Mouse (Mus musculus): ENCODE measurements at regions not wholly inside any gene's neighbourhood (a gene's known extent, or its start where the extent isn't known, plus 50 kb on each side); places are given as distances from the start of the nearest gene placed in this dataset.

DNA sequence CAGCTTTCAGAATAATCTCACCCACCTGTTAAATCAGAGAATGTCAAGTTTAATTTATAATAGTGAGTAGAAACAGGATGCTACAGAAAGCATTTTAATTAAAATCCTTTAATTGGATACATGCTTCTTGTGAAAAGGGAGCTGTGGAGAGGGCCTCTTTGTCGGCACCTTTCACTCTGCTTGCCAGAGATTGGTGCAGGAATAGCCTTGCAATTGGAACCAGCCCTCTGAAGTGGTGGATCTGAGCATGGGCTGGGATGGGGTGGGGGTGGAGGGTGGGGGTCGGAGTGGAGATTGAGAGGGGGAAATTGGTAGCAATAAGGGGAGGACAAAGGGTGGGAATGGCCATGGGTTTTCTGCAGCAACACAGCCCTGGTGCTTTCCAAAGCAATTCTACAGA, 207.2 kb downstream of the Tbx15 start:
- DNase-seq (ENCODE audit: low spot score in 2 of 2) = no peak

DNA sequence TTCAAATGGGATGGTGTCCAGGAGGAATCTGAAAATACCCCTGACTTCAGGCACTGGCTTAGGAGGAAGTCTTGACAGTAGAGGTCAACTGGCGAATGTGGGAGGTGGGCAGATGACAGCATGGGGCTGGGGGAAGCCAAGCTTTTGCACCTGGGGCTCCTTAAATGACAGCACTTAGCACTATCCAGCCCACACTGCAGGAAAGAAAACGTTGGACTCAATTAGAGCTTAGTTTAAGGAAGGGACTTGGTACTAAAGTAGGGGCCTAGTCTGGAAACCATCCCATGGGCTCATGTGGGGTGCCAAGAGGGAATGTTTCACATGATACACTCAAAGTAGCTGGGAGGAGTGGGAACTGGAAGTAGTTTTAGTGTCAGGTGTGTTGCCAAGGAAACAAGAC, 207.6 kb downstream of the Tbx15 start:
- no peak for DNase-seq (ENCODE audit: low spot score in 2 of 2)

DNA sequence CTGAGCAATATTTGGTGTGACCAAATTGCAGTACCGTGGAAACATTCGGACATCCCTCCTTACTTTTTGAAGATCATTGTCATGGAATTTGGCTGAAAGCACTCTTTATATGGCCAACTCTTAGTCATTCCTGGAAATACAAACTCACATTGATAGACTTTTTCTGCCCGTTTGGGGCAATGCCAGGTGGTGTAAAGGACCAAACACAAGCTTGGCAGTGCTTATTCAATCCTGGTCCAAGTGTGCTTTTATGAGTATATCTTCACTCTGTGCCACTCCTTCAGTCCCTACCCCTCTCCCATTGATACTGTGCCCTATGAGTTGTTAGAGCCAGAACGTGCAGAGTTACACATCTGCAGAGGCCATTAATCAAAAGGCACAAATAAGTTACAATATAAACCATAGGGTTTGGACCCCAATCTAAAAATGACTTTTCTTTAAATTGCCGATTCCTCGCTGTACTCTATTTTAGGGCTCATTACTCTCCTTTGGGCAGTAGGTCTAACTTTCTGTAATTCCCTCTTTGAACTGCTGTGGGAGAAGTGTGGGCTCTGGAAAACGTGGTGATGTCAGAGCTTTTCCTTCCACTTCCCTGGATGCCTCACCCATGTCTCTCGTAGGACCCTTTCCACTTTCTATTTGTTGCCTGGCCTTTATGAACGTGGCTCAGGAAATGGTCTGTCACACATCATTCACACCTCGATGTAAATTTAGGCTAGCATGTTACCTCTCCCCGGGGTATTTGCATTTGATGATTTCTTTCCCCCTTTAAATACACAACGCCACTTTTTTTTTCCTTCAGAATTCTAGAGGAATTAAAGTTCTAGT, 219.1 kb downstream of the Tbx15 start:
- DNase-seq (ENCODE audit: low spot score in 2 of 2) = no peak

DNA sequence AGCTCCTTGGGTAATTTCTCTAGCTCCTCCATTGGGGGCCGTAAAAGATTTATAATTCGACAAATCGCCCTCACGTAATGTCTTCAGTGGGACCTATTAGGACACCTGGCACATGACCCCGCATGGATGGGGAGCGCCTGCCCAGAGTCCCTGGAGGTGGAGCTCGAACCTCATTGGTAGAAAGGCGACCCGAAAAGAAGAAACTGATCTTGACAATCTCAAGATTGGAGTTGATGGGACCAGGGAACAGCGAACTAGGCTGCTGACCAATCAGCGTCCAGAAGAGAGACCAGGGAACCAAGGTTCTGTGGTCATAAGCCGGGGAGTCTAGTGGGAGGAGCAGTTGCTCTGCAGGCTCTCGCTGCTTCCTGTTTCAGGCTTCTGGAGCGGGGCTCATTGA, 259.8 kb downstream of the Tbx15 start:
- DNase-seq (ENCODE audit: low spot score in 2 of 2) = no peak

DNA sequence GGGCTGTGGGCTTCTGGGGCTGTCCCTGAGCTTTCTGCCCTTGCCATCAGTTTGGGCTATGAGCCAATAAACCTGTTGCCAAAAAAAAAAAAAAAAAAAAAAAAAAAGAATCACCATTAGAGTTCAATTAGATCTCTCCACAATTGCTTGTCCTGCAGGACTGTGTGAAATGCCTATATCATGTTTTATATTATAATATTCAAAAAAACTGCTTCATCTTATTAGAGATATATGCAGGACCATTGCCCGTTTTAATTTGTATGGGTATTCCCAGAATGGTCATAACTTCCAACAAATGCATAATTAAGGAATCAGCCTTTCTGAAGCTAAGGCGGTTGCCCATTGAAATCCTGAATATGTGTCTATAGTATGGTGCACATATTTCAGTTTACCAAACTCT, 264.6 kb downstream of the Tbx15 start:
- DNase-seq (ENCODE audit: low spot score in 2 of 2) = no peak

DNA sequence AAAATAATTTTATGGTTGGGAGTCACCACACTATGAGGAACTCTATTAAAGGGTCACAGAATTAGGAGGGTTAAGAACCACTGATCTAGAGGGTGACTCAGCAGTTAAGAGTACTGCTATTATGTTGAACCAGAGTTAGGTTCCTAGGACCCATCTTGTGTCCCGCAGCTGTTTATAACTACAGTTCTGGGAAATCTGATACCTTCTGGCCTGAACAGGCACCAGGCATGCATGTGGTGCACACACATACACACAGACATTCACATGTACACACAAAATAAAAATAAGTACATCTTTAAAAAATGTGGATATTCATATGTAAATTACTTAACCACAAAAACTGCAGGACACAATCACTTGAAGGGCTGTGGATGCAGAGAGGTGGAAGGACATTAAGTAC, 272.1 kb downstream of the Tbx15 start:
- no peak for DNase-seq (ENCODE audit: low spot score in 2 of 2)

DNA sequence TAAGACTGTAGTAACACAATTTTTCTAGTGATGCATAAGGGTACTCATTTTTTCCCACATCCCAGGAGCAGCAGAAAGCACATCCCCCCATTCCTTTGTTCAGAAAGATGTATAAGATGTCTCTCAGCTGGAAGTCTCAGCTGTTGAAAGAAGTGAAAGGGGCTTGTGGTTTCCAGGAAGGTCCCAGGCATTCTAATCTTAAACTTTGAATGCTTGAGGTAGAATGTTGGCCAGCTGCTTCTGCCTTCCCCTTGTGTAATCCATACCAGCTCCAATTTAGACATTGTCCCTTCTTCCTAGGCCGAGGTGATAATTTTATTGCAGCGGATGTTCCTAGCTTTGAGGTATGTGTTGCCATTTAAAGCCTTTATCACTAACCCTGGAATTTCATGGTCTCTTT, 272.8 kb downstream of the Tbx15 start:
- DNase-seq (ENCODE audit: low spot score in 2 of 2) = no peak

DNA sequence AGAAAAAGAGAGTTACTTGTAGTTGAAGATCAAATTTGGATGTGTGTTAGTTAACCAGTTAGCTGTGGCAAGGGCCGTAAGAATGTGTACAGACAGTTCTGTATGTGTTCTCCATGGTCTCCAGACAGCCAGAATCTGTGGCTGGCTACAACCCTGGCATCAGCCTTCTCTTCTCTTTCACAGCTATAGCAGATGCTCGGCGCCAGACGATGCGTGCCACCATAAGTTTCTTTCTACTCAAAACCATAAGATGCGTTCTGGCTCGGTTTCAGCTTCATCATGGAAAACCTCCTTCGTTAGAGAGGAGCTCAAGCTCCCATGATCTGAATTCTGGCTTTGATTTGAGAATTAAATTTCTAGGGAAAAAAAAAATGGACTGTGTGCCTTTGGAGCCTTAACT, 275.6 kb downstream of the Tbx15 start:
- DNase-seq (ENCODE audit: low spot score in 2 of 2) = peak; percentile 6 to 7

DNA sequence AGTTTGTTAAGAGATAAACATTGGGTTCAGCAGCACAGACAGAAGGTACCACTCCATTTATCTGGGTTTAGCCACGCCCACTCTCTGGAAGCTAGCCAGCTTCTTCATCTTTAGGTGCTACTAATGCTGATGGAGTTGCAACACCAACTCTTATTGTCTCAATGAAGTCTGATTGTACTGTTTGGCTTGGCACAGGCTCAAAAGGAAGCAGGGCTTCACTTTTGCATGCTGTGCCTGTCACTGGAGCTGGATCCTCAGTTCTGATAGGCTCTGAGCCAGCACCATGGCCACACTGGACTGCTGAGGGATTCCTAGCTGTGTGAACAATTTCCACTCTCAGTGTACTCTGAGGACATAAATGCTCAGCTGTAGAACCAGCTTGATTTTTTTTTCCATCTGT, 320.7 kb downstream of the Tbx15 start:
- DNase-seq (ENCODE audit: low spot score in 2 of 2) = no peak

DNA sequence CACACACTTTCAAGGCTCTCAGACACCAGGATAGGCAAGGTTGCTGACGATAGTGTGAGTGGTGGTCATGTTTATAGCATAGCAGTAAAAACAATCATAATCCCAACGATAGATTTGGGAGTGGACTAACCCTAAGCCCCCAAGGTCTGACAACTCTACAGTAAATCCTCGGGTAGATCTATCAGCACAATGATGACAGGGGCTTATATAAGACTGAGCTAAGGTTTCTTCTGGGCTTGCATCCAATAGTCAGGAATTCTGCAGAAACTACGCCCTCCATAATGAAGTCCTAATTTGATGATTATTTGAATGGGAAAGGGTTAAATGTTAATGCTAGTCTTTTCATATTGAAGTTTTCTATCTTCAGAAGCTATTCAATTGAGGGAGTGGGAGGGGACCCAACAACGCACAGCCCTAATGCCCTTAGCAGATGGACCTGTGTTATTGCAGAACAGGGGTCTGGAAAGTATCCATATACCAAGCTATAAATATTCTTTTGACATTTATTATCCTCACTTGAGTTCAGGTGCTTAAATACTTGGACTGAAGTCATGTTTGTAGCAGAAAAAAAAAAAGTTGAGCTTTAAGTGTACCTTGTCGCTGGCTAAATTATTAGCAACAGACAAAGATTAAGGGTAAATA, 311.8 kb upstream of the Spag17 start:
- DNase-seq (ENCODE audit: low spot score in 2 of 2) = no peak

DNA sequence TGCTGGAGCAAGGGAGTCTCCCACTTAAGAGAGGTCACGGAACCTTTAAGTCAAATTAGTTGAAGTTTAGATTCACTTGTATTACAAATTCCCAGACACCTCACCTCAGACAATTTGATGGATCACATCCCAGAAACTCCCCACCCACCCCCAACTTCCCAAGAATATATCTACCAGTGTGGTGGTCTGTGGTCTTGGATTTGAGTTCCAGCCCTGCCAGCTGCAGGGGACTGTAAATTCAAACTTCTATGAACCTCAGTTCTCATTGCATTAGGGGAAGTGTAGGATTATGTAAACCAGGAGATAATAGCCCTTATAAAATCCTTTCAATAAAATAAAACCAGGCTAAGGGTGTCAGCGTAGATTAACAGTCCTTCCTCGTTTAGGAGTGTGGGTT, 311.2 kb upstream of the Spag17 start:
- DNase-seq (ENCODE audit: low spot score in 2 of 2) = no peak

DNA sequence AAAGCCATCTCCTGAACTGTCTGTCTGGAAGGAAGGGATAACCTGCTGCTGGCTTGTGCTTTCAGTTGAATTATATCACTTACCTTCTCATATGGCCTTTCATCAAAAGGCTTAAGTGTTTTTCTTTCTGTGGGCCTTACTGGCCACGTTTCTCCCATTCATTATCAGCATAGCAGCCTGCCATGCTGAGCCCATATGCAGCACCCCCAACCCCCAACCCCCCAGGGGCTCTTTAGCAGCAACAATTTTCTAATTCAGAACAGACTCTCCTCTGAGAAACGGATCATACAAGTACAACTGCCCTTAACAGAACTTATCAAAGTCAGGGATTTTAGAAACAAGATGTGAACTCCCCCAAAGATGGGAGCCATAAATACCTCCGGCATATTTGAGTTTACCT, 282.5 kb upstream of the Spag17 start:
- no peak for DNase-seq (ENCODE audit: low spot score in 2 of 2)

DNA sequence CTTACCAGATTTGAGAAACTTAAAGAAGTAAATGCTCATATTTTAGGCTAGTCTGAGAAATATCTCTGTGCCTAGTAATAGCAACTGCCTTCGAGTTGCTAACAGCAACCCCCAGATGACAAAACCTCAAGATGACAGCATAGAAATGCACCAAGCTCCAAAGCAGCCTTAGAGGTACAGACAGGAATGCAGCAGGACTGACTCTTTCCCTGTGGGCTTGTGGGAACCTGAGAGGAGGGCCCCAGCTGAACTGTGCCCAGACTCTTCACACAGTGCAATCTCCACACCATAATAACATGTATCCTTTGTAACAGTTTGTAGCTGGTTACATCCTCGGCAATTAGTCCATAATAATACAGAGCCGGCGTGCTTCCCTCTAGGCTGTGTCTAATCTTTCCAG, 252.9 kb upstream of the Spag17 start:
- DNase-seq (ENCODE audit: low spot score in 2 of 2) = no peak

DNA sequence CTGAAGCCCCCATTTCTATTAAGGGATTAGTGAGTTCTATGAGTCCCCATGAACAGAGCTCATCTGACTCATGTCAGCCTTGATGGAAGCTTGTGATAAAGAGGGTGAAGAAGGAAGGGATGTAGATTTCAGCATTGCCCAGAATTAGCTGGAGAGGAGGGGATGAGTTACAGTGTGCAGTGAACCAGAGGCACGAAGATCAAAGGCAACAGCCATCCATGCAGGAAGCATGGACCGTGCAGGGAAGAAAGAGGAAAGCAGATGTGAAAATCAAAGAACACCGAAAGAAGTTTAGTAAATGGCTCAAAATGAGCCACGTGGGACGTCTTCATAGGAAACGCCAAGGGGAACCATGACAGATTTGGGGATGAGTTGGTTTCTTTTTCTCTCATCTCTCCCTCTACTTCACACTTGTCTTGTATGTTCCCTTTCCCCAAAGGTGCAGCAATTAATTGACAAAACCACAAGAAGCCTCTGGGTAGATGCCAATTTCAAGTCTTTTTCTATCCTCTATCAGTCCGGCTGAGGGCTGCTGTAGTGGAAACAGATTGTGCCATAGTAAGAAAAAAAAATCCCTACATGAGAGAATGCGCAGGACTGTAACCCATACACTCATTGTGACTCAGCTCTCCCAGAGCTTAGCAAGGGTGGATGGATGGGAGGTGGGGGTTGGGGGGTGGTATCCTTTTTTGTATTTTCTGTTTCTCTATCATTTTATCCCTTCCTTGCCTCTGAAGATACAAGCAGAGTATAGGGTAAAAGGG, 243.7 kb upstream of the Spag17 start:
- DNase-seq (ENCODE audit: low spot score in 2 of 2) = no peak

DNA sequence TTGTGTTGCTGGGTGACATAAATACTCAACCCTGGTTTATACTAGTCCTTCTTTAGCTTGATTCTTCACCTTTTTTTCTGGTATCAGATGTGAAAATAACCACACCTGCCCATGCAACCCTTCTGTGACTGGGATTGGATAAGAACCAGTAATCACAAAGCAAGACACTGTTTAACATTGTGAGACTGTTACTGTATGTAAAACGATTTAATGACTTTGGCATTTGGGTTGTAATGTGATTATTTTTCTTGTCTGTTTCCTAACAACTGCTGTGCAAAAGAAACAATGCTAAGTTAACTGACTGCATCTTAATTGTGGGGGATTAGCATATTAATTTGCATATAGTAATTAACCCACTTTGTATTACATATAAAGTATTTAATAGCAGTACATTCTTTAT, 240.3 kb upstream of the Spag17 start:
- no peak for DNase-seq (ENCODE audit: low spot score in 2 of 2)

DNA sequence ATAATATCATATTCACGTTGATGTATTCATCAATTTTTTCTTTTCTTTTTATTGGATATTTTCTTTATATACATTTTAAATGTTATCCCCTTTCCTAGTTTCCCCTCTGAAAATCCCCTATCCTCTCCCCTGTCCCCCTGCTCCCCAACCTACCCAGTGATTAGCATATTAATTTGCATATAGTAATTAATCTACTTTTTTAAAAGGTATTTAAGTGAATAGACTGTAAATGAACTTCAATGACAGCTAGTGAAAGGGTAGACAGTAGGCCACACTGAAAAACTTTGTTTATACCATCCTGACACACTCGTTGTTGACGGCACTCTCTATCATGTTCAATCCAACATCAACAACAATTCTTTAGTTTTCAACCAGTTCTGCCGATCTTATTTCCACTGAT, 239.9 kb upstream of the Spag17 start:
- no peak for DNase-seq (ENCODE audit: low spot score in 2 of 2)

DNA sequence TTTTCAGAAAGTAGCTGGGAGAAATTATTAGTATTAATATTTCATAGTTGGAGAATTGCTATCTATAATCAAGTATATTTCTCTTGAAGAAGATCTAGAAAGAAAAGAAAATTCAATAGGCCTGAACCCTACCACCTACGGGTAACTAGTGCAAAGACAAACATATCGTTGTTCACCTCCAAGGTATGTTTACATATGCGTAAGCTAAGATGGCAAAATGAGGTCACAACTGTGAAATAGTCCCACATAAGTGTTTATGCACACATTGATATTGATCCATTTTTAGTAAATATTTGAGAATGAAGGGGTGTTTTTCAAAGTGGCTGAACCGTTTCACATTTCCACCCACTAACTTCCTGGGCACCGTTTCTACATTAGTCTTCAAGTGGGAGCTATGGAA, 227.6 kb upstream of the Spag17 start:
- no peak for DNase-seq (ENCODE audit: low spot score in 2 of 2)

DNA sequence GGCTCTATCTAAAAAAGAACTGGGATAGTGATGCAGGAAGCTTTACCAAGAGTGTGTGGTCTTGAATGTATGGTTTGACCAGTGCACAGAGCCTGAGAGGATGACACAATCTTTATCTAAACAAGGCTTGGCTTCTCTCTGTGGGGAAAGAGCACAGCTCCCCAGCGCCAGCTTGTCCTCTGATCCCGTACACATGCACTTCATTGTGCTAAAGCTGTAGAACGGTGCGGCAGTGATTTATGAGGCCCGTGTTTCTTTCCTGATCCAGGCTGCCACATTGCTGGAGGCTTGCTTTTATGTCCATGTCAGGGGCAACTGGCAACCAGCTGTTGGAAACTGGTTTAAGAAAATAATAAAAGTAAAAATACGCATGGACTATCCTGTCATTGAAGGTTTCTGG, 221.4 kb upstream of the Spag17 start:
- no peak for DNase-seq (ENCODE audit: low spot score in 2 of 2)

DNA sequence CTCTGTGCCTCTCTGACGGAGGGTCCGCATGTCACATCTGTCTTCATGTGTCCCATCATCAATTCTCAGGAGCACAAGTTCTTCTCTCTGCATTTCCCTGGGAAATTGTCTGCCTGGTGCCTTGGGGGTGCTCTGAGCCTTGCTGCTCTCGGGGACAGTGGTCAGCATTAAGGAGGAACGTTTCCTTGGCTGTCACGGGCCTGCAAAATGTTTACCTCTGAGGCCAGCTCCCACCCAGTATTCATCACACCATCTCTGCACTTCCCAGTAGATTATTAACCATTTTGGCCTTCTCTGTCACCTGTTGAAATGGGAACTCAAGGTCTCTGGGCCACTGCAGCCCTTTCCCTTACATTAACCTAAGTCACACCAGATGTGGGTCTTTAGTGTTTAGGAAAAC, 219.8 kb upstream of the Spag17 start:
- no peak for DNase-seq (ENCODE audit: low spot score in 2 of 2)

DNA sequence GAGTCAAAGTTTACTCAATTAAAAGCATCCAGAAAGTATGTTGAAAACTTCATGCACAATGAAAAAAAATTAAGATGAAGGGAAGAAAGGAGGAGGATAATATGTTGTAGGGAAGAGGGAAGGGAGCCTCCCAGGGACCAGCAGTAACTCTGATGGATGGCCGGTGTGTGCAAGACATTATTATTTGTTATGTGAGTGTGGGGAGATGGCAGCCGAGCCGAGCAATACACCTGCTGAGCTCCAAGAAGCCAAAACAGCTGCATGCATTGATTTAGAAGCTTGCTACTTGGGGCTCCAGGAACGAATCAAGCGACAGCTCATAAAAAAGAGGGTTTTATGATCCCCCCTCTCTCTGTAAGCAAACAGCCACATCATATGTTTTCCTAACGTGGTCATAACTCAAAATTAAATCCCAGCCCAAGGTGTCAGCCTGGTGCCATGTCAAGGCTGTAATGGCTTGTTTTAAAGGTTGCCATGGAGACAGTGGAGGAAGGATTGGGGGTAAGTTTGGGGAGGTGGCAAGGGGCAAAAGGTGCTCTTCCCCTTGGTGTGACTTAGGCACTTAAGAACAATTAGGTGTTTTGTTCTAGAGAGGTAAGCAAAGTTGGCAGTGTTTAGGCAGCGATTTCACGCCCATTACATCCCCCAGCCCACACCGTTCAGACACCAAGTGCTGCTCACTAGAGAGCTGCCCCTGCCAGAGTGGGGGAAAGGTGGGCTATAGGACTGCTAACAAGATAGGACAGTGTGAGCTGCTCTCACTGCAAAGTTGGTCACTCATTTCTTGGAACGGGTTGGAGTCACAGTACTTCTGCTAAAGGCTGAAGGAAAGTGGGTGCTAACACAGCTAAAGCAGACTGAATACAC, 219.1 kb upstream of the Spag17 start:
- no peak for DNase-seq (ENCODE audit: low spot score in 2 of 2)

DNA sequence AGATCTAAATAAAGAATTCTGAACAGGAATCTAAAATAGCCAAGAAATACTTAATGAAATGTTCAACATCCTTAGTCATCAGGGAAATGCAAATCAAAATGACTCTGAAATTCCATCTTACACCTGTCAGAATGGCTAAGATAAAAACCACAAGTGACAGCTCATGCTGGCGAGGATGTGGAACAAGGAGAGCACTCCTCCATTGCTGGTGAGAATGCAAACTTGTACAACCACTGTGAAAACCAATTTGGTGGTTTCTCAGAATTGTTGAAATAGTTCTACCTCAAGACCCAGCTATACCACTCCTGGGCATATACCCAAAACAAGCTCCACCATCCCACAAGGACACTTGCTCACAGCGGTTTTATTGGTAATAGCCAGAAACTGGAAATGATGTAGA, 211.1 kb upstream of the Spag17 start:
- DNase-seq (ENCODE audit: low spot score in 2 of 2) = no peak

DNA sequence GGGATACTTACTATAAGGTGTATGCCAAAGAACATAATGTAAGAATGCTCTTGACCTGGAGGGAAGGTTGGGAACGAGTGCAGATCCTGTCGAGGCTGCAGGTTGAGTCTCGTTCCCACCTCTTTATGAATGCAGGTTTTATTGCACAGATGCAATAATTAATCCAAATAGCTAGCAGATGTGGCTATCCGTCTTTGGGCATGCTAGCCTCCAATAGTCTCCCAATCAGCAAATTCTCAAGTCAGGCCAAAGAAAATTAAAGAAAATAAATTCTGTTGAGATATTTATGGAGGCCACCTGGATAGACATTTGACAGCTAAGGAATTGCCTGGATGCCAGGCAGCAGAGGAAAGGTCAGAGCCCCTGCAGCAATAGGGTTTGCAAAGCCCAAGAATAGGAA, 175.7 kb upstream of the Spag17 start:
- no peak for DNase-seq (ENCODE audit: low spot score in 2 of 2)
